ENCODE assay signal across 11 mouse cellular contexts in the genomic region with DNA sequence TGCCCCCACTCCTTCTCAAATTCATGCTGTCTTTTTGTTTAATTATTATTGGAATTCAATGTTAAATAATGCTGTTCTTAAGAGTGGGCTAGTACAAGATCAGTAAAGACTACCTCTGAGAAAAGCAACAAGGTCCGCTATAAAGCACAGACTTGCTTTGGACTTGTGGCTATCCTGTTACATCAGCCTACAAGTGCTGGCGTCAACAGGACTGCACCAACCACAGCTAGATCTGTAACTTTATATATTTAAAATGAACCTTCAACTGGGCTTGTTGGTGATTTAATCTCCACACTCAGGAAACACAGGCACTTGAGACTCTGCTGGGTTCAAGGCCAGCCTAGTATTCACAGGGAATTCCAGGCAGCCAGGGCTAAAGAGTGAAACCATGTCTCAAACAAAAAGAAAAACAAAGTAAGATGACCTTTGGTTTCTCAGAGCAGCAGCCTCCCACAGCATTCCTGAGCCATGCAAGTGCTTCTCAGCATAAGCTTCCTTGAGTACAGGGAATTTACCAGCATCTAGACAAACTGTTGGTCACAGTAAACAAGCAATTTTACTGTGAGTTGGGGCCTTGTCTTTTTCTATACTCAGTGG.
DNase-seq lines count a peak whose midpoint lies in the region; ATAC-seq and TF ChIP-seq lines count a peak whose summit lies in the region.
"Had no signal": no experiment of that assay in that cellular context is flagged by ENCODE, and none has a peak within 500 bp of the region (broad histone marks: within the 10 kb centered on the region; RNA-seq: fewer than 3 reads in every experiment).

No protein-coding gene starts in this region.

- peaks cover 4% of the 10 kb centered on the region; the same call in 1 of the 2 replicates for H3K4me1 ChIP-seq in kidney, adult 2 months (ENCODE audit: control insufficient read depth, insufficient read depth, low read length)
- peaks cover 2% of the 10 kb centered on the region; the same call in 1 of the 2 replicates for H3K4me1 ChIP-seq in small intestine, adult 2 months (ENCODE audit: control insufficient read depth, insufficient read depth, insufficient read length, low read length)
- H3K4me1 ChIP-seq in forebrain, embryonic 16.5 days (replicated peaks; ENCODE audit: control insufficient read depth, insufficient read depth, low read length) = no peaks in the 10 kb centered on the region
- H3K4me1 ChIP-seq: hindbrain, embryonic 15.5 days had no signal

- H3K36me3 ChIP-seq in kidney, adult 2 months (ENCODE audit: control insufficient read depth, insufficient read depth, low read length) = peaks cover 8% of the 10 kb centered on the region
- peaks cover 21% of the 10 kb centered on the region for H3K36me3 ChIP-seq in small intestine, adult 2 months (ENCODE audit: control insufficient read depth, insufficient read depth, low read length)
- H3K36me3 ChIP-seq in forebrain, embryonic 16.5 days (ENCODE audit: control insufficient read depth, insufficient read depth) = peaks cover 2% of the 10 kb centered on the region; the same call in 1 of the 2 replicates
- H3K36me3 ChIP-seq: liver, embryonic 13.5 days had no signal

- H3K4me2 ChIP-seq in forebrain, embryonic 16.5 days (ENCODE audit: low read length) = no peak overlapping the region
- H3K4me2 ChIP-seq: hindbrain, embryonic 15.5 days; liver, embryonic 13.5 days had no signal

- TF ChIP-seq POLR2A in kidney, adult 2 months (IDR thresholded peaks at IDR 0.05; ENCODE audit: low read depth, low read length) = no peak
- TF ChIP-seq POLR2A in small intestine, adult 2 months (IDR thresholded peaks at IDR 0.05; ENCODE audit: low read depth, low read length) = no peak

- H3K27me3 ChIP-seq in kidney, adult 2 months (replicated peaks; ENCODE audit: control insufficient read depth, insufficient read depth, low read length) = no peaks in the 10 kb centered on the region
- H3K27me3 ChIP-seq in small intestine, adult 2 months (ENCODE audit: control insufficient read depth, insufficient read depth, low read length) = no peaks in the 10 kb centered on the region
- H3K27me3 ChIP-seq in forebrain, embryonic 16.5 days (replicated peaks; ENCODE audit: control insufficient read depth, insufficient read depth, low read length) = no peaks in the 10 kb centered on the region
- H3K27me3 ChIP-seq: hindbrain, embryonic 15.5 days; liver, embryonic 13.5 days had no signal

- ATAC-seq in forebrain, embryonic 16.5 days = no peak

- peak overlapping the region; percentile 21; the same call in 1 of the 2 replicates for H3K27ac ChIP-seq in gastrocnemius, adult 2 months
- peak overlapping the region; percentile 63 for H3K27ac ChIP-seq in kidney, adult 2 months (ENCODE audit: insufficient read depth, low read depth, low read length)
- H3K27ac ChIP-seq in small intestine, adult 2 months (ENCODE audit: insufficient read depth, low read depth, low read length) = peak overlapping the region; percentile 49; the same call in 1 of the 2 replicates
- H3K27ac ChIP-seq in forebrain, embryonic 16.5 days (ENCODE audit: low read length) = no peak overlapping the region
- H3K27ac ChIP-seq: hindbrain, embryonic 15.5 days; liver, embryonic 13.5 days had no signal

- intact Hi-C loops in gastrocnemius, adult 2 months (cut with DNase I) = no loop called here

- 54% methylated on average over 2 of the region's 2 CpGs for WGBS in kidney, adult 2 months
- 72% methylated on average over 2 of the region's 2 CpGs for WGBS in small intestine, adult 2 months
- WGBS in forebrain, embryonic 16.5 days = 80% methylated on average over 2 of the region's 2 CpGs

- no peak for DNase-seq in gastrocnemius, adult 2 months
- DNase-seq in gastrocnemius, adult 18-20 months (ENCODE audit: low spot score) = no peak
- peak; percentile 36 for DNase-seq in embryo, embryonic 10.5 days (ENCODE audit: low spot score)
- peak; percentile 77 for DNase-seq in kidney, adult 2 months
- DNase-seq in retina, postnatal 1 day = no peak
- no peak for DNase-seq in cerebellum, adult 11-12 months
- DNase-seq: cerebellum, adult 9-10 months; liver, embryonic 13.5 days had no signal

- no peak overlapping the region for H3K9ac ChIP-seq in forebrain, embryonic 16.5 days (replicated peaks; ENCODE audit: low read depth, low read length)
- H3K9ac ChIP-seq: hindbrain, embryonic 15.5 days; liver, embryonic 13.5 days had no signal

- TF ChIP-seq CTCF in gastrocnemius, adult 2 months (IDR thresholded peaks at IDR 0.05) = no peak
- TF ChIP-seq CTCF in kidney, adult 2 months (conservative IDR thresholded peaks at IDR 0.05; ENCODE audit: insufficient read depth, insufficient read length, low read depth, low read length) = no peak
- TF ChIP-seq CTCF in small intestine, adult 2 months (IDR thresholded peaks at IDR 0.05; ENCODE audit: extremely low read depth, insufficient read length, insufficient replicate concordance, low read depth, low read length) = no peak

- no peaks in the 10 kb centered on the region for H3K9me3 ChIP-seq in forebrain, embryonic 16.5 days (ENCODE audit: control insufficient read depth, low read length)
- H3K9me3 ChIP-seq: hindbrain, embryonic 15.5 days; liver, embryonic 13.5 days had no signal

- H3K4me3 ChIP-seq in gastrocnemius, adult 2 months = no peak overlapping the region
- H3K4me3 ChIP-seq in kidney, adult 2 months (ENCODE audit: insufficient read depth, low read depth, low read length) = no peak overlapping the region
- H3K4me3 ChIP-seq in small intestine, adult 2 months (ENCODE audit: low read depth, low read length) = no peak overlapping the region
- no peak overlapping the region for H3K4me3 ChIP-seq in forebrain, embryonic 16.5 days (replicated peaks; ENCODE audit: low read length)
- H3K4me3 ChIP-seq: hindbrain, embryonic 15.5 days; liver, embryonic 13.5 days had no signal

Comparison
In these comparisons a context has a peak if more than half of its experiments do, and no peak if none do; other contexts are left out.
1. DNase-seq: peak in embryo, embryonic 10.5 days (single experiment) and kidney, adult 2 months (single experiment); none in gastrocnemius, adult 2 months (single experiment), gastrocnemius, adult 18-20 months (single experiment), retina, postnatal 1 day (single experiment) and cerebellum, adult 11-12 months (single experiment).